Mouse (Mus musculus): ENCODE results near the gene Tmem86b. TPM values are rescaled to one million over a fixed set of nuclear protein-coding genes. Genes with fewer than 3 reads are reported as not detected.
A peak's percentile ranks its signal among the peaks of the same experiment; 100 is the strongest.

The Tmem86b gene
- polyA plus RNA-seq, 1 experiment from 2014 or later, result 0.22 TPM

DNA sequence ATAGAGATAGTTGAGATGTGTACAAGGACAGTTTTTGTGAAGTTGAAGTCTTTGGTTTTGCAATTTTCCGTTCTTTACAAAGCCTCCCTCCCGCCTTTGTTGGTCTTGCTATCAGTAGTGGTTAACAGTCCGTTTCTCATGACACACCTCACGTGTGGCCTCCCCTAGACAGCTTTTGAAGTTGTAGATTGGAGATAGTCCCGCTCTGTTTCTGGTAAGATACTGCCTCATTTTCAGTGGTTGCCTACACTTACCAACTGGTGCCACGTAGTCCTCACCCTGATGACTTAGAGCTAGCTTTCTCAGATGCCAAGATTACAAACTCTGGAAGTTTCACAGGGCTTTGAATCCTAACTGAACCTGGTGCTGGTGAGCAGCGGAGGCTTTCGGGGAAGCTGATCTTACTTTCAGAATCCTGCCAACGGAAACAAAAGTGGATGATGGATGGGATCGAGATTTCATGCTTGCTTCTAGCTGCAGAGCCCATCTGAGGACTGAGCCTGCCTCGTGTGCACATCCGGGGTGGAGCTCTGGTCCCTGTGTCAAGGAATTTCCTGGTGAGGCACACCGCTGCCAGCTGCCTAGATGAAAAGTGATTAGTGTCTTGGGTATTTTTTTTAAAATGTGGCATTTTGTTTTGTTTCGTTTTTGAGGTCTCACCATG lies 17.4 kb downstream of the Tmem86b start:
- Histone ChIP-seq H3K9ac (ENCODE audit: low read length) (no peak overlapping the region), H3K27me3 (ENCODE audit: control insufficient read depth, insufficient read depth, low read length) (no peaks in the 10 kb centered on the region), H3K4me3 (ENCODE audit: low read depth, low read length) (no peak overlapping the region), H3K4me1 (replicated peaks; ENCODE audit: control insufficient read depth, insufficient read depth) (no peaks in the 10 kb centered on the region), H3K27ac (replicated peaks) (no peak overlapping the region), H3K4me2 (replicated peaks; ENCODE audit: low read depth) (no peak overlapping the region), H3K36me3 (ENCODE audit: control insufficient read depth, insufficient read depth, low read length) (no peaks in the 10 kb centered on the region), H3K9me3 (ENCODE audit: control insufficient read depth, low read length) (no peaks in the 10 kb centered on the region)
- 46% methylated on average over 14 of the region's 14 CpGs for WGBS
- TF ChIP-seq EP300 (optimal IDR thresholded peaks at IDR 0.05) (no peak), CTCF (IDR thresholded peaks at IDR 0.05; ENCODE audit: low read depth) (no peak)
- ATAC-seq (ENCODE audit: low FRiP score, low TSS enrichment) (no peak), DNase-seq (ENCODE audit: low spot score) (no peak)

DNA sequence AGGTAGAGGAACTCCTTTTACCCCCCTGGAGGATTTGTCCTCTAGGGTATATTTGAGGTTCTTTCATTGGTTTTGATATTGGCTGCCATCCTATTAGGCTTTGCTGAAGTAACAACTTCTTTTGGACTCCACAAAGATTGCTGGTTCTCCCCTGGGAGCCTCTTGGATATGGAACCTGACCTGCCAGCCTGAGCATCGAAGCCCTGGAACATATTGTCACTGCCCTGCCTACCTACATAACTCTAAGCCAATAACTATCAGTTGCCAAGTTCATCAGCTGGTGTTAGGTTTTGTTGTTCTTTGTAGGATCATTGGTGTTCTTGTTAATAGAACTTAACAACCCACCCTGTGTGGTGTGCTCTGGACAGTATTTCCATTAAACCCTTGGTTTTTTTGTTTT lies 18.3 kb downstream of the Tmem86b start:
- WGBS, result 77% methylated on average over 1 of the region's 1 CpGs
- Histone ChIP-seq H3K4me2 (replicated peaks; ENCODE audit: low read depth) (no peak overlapping the region), H3K4me1 (replicated peaks; ENCODE audit: control insufficient read depth, insufficient read depth) (no peaks in the 10 kb centered on the region), H3K4me3 (ENCODE audit: low read depth, low read length) (no peak overlapping the region), H3K27ac (replicated peaks) (no peak overlapping the region), H3K27me3 (ENCODE audit: control insufficient read depth, insufficient read depth, low read length) (no peaks in the 10 kb centered on the region), H3K9ac (ENCODE audit: low read length) (no peak overlapping the region), H3K9me3 (ENCODE audit: control insufficient read depth, low read length) (no peaks in the 10 kb centered on the region), H3K36me3 (ENCODE audit: control insufficient read depth, insufficient read depth, low read length) (no peaks in the 10 kb centered on the region)
- ATAC-seq (ENCODE audit: low FRiP score, low TSS enrichment) (no peak), DNase-seq (ENCODE audit: low spot score) (no peak)
- TF ChIP-seq CTCF (IDR thresholded peaks at IDR 0.05; ENCODE audit: low read depth) (no peak), EP300 (optimal IDR thresholded peaks at IDR 0.05) (no peak)

GRCm38 (mm10) chr7:4612386-4612785 lies 18.8 kb downstream of the Tmem86b start:
- Histone ChIP-seq H3K9me3 (ENCODE audit: control insufficient read depth, low read length) (no peaks in the 10 kb centered on the region), H3K27me3 (ENCODE audit: control insufficient read depth, insufficient read depth, low read length) (no peaks in the 10 kb centered on the region)

DNA sequence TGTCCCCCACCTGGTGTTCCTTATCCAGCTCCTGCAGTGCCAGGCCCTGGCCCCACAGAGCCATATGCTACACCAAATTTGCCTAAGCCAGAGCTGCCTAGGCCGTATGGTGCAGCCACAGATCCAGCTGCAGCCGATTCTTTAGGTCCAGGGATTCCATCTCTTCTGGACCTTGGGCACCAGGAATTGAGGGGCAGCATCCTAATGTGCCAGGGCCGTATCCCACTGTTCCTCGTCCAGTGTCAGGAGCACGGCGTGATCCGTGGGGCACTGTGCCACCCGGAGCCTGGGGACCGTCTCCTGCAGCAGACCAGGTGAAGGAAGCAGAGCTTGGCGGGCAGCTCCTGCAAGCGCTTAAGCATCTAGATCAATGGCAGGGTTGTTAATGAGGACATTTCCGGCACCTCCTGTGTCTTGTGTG lies 19.3 kb downstream of the Tmem86b start:
- 83% methylated on average over 12 of the region's 12 CpGs for WGBS
- no peak for DNase-seq (ENCODE audit: low spot score)

More at GRCm38 (mm10) chr7:4612386-4612785, 18.8 kb downstream of the Tmem86b start:
- TF ChIP-seq EP300 (optimal IDR thresholded peaks at IDR 0.05) (no peak), CTCF (IDR thresholded peaks at IDR 0.05; ENCODE audit: low read depth) (no peak)
- H3K4me3 ChIP-seq (ENCODE audit: low read depth, low read length), result no peak overlapping the region
- H3K4me2 ChIP-seq (replicated peaks; ENCODE audit: low read depth), result no peak overlapping the region
- ATAC-seq (ENCODE audit: low FRiP score, low TSS enrichment) (no peak), DNase-seq (ENCODE audit: low spot score) (no peak)
- WGBS, result 67% methylated on average over 8 of the region's 8 CpGs
- no peak overlapping the region for H3K27ac ChIP-seq (replicated peaks)
- no peak overlapping the region for H3K9ac ChIP-seq (ENCODE audit: low read length)
- H3K4me1 ChIP-seq (replicated peaks; ENCODE audit: control insufficient read depth, insufficient read depth), result no peaks in the 10 kb centered on the region
- no peaks in the 10 kb centered on the region for H3K36me3 ChIP-seq (ENCODE audit: control insufficient read depth, insufficient read depth, low read length)

DNA sequence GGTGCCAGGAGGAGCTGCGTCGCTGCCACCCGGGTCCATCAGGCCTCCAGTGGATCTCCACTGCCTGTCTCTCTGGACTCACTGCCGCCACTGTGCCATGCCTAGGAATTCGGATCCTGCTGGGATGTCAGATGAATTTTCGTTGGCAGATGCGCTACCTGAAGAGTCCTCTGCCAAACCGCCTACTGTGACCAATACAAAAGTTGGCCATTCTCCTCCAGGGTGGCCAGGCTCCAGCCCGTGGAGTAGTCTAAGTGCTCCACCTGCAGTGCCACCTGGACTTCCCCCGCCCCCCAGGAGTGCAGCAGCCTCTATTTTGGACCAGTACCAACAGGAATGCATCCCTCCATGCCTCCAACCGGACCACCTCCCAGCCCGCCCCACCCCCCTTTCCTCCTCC lies 19.7 kb downstream of the Tmem86b start:
- DNase-seq (ENCODE audit: low spot score), result no peak
- H3K4me1 ChIP-seq (replicated peaks; ENCODE audit: control insufficient read depth, insufficient read depth), result no peaks in the 10 kb centered on the region
- no peak for ATAC-seq (ENCODE audit: low FRiP score, low TSS enrichment)
- H3K4me2 ChIP-seq (replicated peaks; ENCODE audit: low read depth), result no peak overlapping the region
- H3K36me3 ChIP-seq (ENCODE audit: control insufficient read depth, insufficient read depth, low read length), result no peaks in the 10 kb centered on the region
- H3K27ac ChIP-seq (replicated peaks), result no peak overlapping the region
- TF ChIP-seq CTCF (IDR thresholded peaks at IDR 0.05; ENCODE audit: low read depth), result no peak
- 84% methylated on average over 12 of the region's 12 CpGs for WGBS
- H3K9ac ChIP-seq (ENCODE audit: low read length), result no peak overlapping the region
- no peaks in the 10 kb centered on the region for H3K9me3 ChIP-seq (ENCODE audit: control insufficient read depth, low read length)
- no peaks in the 10 kb centered on the region for H3K27me3 ChIP-seq (ENCODE audit: control insufficient read depth, insufficient read depth, low read length)
- no peak overlapping the region for H3K4me3 ChIP-seq (ENCODE audit: low read depth, low read length)

More for the DNA sequence above, 19.3 kb downstream of the Tmem86b start:
- no peak for ATAC-seq (ENCODE audit: low FRiP score, low TSS enrichment)
- Histone ChIP-seq H3K4me3 (ENCODE audit: low read depth, low read length) (no peak overlapping the region), H3K27me3 (ENCODE audit: control insufficient read depth, insufficient read depth, low read length) (no peaks in the 10 kb centered on the region), H3K9me3 (ENCODE audit: control insufficient read depth, low read length) (no peaks in the 10 kb centered on the region), H3K4me2 (replicated peaks; ENCODE audit: low read depth) (no peak overlapping the region), H3K9ac (ENCODE audit: low read length) (no peak overlapping the region), H3K36me3 (ENCODE audit: control insufficient read depth, insufficient read depth, low read length) (no peaks in the 10 kb centered on the region), H3K27ac (replicated peaks) (no peak overlapping the region), H3K4me1 (replicated peaks; ENCODE audit: control insufficient read depth, insufficient read depth) (no peaks in the 10 kb centered on the region)
- no peak for TF ChIP-seq EP300 (optimal IDR thresholded peaks at IDR 0.05)
- TF ChIP-seq CTCF (IDR thresholded peaks at IDR 0.05; ENCODE audit: low read depth), result no peak

- Histone ChIP-seq H3K36me3 (ENCODE audit: control insufficient read depth, insufficient read depth, low read length) (no peaks in the 10 kb centered on the region), H3K4me3 (ENCODE audit: low read depth, low read length) (no peak overlapping the region), H3K4me2 (replicated peaks; ENCODE audit: low read depth) (no peak overlapping the region), H3K27ac (replicated peaks) (no peak overlapping the region), H3K27me3 (ENCODE audit: control insufficient read depth, insufficient read depth, low read length) (no peaks in the 10 kb centered on the region), H3K9me3 (ENCODE audit: control insufficient read depth, low read length) (no peaks in the 10 kb centered on the region), H3K9ac (ENCODE audit: low read length) (no peak overlapping the region), H3K4me1 (replicated peaks; ENCODE audit: control insufficient read depth, insufficient read depth) (no peaks in the 10 kb centered on the region)
- TF ChIP-seq CTCF (IDR thresholded peaks at IDR 0.05; ENCODE audit: low read depth) (no peak), EP300 (optimal IDR thresholded peaks at IDR 0.05) (no peak)
- ATAC-seq (ENCODE audit: low FRiP score, low TSS enrichment) (peak; percentile 74), DNase-seq (ENCODE audit: low spot score) (peak; percentile 64)
- WGBS, result 58% methylated on average over 5 of the region's 5 CpGs
These were observed 23.2 kb downstream of the Tmem86b start for GRCm38 (mm10) chr7:4608002-4608401.

Data from stomach, postnatal 0 days (tissue).